Mouse (Mus musculus) thymus, postnatal 25 days (tissue): Measurements from ENCODE around the gene Ryr2.

ENCODE experiments used
- DNase-seq: peaks from one replicate; pipeline ENCODE4 v3.0.0; 2022

Gene Ryr2

DNA sequence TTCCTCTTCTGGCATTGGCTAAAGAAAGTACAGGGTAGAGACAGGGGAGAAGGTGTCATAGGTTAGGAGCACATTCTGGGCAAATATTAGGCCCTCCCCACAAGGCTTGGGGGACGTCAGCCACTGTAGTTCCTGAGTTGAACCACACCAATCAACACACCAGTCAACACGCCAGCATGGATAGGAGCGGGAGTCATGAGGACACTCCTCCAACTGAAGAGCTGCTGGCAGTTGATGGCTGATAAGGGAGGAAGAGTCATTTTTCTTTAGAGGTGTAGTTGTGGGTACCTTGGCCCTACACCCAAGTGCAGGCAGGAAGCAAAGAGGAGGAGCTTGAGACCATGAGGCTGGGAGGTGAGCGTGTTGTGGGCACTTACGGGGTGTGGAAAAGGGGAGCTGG lies 13.6 kb downstream of the Ryr2 start:
- DNase-seq: no peak

- no peak for DNase-seq
Observed at GRCm38 (mm10) chr13:12092379-12093107, 14.2 kb downstream of the Ryr2 start.

DNA sequence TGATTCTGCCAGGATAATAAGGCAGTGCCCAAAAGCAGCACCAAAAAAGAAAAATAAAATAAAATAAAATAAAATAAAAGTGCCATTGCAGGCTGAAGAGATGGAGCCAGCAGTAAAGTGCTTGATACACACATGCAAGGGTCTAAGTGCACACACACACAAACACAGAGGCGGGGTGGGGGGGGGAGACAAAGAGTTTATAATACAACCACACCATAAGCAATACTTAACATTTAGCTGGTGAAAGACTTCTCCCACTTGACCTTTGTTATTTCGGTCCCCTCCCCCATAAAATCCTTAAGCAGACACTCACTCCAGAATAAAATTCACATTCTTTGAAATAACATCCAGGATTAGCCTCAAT lies 22.7 kb downstream of the Ryr2 start:
- no peak for DNase-seq

DNA sequence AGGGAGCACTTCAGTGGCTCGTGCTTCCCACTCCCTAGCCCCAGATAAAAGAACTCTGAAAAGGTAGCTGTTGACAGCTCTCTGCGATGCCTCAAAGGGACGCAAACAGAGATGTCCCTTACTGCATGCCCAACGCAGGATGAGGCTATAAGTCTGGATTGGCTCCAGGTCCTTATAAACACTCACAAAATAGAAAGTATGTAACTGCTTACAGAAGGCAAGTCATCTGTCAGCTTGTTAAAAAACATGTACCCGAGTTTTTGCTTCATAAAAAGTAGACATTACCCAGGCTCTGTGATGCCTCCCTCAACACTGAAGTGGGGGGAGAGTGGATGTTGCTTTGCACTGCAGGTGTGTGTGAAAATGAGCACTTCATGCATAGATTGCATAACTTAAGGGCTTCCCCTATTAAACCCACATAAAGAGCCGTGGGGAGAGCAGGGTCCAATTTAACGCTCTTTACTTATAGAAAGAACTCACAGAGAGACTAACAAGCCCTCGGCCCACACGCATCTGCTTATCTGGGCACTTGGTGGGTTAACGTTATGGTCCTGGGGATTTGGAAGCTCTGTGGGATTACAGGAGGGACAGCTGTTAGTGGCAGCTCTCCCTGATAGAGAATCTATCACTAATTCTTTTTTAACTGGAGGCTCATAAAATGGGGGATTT lies 23.2 kb downstream of the Ryr2 start:
- DNase-seq: no peak

GRCm38 (mm10) chr13:12080590-12080989 lies 26.2 kb downstream of the Ryr2 start:
- DNase-seq: no peak

- DNase-seq: no peak
Observed at GRCm38 (mm10) chr13:12079536-12079935, 27.2 kb downstream of the Ryr2 start.

GRCm38 (mm10) chr13:12074897-12075296 lies 31.8 kb downstream of the Ryr2 start:
- no peak for DNase-seq

DNA sequence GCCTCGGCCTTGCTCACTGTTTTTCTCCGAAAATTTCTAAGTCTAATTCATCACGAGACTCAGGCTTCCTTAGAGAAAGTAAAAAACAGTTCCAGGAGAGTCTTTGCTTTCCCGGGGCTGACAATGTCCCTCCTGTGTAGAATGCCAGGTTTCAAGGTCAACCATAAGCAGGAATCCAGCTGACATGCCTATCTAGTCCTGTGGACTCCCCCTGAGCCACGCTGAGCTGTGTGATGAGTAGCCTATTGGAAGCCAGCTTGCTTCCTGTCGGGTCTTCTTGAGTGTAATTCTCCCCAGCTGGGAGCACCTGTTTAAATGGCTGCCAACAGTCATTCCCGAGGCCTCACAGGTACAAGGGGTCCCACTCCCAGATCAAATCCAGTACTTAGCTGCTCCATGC lies 34.2 kb downstream of the Ryr2 start:
- no peak for DNase-seq

- no peak for DNase-seq
Observed at GRCm38 (mm10) chr13:12072112-12072511, 34.6 kb downstream of the Ryr2 start.

GRCm38 (mm10) chr13:12070157-12071129 lies 36.3 kb downstream of the Ryr2 start:
- DNase-seq: no peak

GRCm38 (mm10) chr13:12064576-12064975 lies 42.2 kb downstream of the Ryr2 start:
- no peak for DNase-seq

DNA sequence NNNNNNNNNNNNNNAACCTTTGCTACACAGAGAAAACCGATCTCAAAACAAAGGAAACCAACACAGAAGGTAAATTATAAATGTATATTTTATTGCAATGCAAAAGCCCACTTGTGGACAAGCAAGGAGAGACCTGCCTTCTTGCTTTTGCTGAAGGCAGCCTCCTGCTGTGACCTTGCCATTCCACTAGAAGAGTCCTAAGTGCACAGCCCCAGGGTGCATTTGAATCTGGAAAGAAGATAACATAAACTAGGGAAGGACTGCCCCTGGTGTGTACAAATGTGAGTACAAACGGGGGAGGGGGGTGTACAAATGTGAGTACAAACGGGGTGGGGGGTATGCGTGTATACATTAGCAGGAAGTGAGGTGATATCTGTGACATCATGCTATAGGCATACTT lies 43.2 kb downstream of the Ryr2 start:
- DNase-seq: no peak

GRCm38 (mm10) chr13:12057357-12057771 lies 49.4 kb downstream of the Ryr2 start:
- no peak for DNase-seq

GRCm38 (mm10) chr13:12055913-12056312 lies 50.8 kb downstream of the Ryr2 start:
- no peak for DNase-seq

DNA sequence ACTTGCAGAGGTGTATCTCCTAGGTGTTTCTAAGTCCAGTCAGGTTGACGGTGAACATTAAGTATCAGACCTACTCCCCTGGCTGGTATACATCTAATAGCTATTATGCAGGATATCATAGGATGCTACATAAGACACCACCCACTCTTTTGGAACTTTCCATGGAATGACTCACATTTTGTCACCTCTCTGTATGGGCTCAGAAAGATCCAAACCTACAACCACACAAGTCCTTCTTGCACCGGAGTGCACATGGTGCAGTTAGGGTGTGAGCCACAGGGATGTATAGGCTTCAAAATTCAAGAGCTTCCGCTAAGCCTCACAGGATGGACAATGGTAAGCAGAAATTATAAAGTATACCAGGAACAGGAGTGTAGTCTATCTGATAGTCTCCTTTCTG lies 52.8 kb downstream of the Ryr2 start:
- no peak for DNase-seq

GRCm38 (mm10) chr13:12050809-12051208 lies 55.9 kb downstream of the Ryr2 start:
- DNase-seq: no peak

- DNase-seq: no peak
Observed at GRCm38 (mm10) chr13:12047059-12047458, 59.7 kb downstream of the Ryr2 start.

DNA sequence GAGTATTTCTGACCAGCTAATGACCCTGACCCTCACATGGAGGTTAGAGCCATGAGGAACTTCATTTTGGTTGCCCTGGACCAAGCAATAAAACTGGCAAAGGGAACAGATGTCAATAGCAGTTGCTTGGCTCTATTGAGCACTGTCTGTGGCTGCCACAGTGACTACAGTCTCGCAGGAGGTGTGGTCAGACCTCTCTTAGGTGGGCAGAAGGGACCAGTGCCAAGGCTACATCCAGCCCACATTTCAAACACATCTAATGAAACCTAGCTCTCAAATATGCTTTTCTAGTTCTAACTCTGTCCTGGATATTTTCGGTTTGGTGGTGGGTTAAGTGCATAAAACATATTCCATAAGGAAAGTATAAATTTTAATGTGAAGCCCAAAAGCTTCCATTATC lies 62.0 kb downstream of the Ryr2 start:
- no peak for DNase-seq

DNA sequence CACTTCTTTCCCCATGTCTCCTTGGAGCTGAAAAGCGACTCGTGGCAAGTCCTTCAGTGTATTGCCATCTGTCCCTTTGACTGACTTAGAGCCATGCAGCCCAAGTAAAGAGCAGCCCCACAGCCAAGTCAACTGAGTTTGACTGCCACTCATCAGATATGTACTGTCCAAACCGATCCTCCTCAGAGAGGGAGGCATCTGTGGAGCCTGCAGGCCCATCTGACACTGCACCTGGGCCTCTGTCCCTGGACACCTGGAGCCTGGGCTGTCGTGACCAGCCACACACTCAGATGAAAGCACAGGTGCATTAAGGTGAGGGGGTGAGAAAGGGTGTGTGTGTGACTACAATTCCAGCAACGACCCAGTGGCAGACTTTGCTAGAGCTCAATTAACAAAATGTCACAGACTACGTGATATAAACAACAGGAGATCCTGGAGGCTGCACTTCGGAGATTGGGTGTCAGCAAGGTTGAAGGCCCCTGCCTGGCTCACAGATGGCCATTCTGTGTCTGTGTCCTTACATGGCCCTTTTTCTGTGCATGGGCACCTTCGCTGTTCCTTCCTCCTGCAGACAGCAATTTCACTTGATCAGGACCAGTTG lies 63.8 kb downstream of the Ryr2 start:
- no peak for DNase-seq

DNA sequence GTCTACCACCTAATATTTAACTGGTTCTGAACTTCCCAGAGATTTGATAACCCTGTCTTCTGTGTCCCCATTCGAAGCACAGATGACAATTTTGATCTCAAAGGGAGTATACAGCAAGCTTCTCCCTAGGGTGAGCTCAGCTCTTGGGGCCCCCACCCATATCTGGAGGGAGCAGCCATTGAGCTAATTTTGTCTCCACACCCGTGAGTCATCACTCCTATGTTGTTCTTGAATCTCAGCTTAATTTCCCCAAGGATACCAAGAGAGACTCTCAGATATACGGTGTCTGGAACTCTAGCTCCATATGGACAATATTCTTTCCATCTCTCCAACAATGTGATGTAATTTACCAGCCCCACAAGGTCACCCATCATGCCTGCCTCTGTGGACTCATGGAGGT lies 66.8 kb downstream of the Ryr2 start:
- DNase-seq: no peak

DNA sequence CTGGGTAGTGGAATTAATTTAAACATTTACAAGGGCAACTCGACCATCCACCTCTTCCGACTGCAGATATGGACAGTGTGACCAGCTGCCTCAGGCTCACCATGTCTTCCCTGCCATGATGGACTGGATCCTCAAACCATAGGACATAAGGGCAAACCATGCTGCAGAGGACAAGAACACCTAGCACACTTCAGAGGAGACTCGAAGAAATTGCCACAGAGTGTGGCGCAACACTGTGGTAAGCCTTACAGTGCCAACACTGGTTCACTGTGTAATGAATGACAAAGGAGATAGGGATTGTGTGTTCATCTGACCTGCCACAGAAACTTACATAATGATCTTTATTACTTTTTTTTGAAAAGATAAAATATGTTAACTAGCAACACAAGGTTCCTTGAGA lies 68.1 kb downstream of the Ryr2 start:
- no peak for DNase-seq

GRCm38 (mm10) chr13:12037241-12037640 lies 69.5 kb downstream of the Ryr2 start:
- DNase-seq: no peak

DNA sequence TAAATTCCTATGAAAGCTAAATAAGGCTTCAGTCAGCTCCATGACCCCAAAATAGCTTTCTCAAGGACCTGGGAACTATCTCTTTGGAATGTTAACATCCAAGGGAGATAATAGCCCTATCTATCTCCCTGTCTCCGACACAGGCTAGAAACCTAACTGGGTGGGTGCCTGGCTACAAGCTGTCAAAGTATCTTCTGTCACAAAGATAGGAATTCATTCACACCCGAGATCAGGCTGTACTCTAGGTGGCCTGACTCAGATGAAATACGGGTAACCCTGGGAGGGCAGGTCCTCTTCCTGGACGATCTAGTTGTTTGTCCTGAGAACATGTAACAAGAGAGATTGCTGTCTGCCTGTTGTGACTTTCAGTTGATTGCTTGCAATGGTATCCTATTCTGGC lies 69.9 kb downstream of the Ryr2 start:
- no peak for DNase-seq
